Mouse (Mus musculus): ENCODE measurements around the gene Gga1. TPM values are rescaled to one million over a fixed set of nuclear protein-coding genes. Genes with fewer than 3 reads are reported as not detected.

Gene Gga1
- polyA plus RNA-seq (2015; fragmentation: Nextera tagmentation; extraction: Ambion mirVana) = 12.9 and 14.8 TPM in 2 replicates

DNA sequence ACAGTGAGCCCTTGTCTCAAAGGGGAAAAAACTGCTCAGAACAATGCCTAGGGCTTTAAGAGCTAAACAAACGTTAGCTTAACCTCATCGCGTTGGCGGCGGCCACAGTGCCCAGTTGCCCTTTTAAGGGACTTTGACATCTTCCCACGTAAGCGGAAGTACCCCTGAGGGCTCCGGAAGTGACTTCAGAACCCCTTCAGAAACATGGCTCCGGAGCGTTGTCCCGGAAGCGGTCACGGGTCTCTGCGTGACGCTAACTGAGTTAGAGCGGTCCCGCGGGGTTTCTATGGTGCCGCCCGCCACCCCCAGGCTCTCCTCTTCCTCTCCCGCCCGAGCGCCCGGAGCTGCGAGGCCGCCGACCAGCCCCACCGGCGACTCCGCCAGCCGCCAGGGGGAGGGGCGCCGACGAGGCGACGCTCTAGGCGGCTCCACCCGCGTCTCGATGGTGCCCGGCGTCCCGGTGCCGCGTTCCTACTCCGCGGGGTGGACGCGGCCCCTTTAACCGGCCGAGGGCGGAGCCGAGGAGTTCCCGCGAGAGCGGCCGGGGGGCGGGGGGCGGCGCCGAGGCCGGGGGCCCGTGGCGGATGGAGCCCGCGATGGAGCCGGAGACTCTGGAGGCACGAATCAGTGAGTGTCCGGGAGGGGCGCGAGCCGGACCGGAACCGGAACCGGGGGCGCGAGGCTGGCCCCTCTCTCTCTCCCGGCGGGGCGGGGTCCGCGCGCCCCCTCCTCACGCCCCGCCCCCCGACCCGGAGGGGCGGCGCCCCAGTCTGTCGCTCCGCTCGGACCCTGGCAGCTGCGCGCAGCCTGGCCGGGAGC is at the start of gene Gga1:
TSS of gene Gga1 (plus strand) at position 200 of the 819 bp plus-strand sequence.
- Histone ChIP-seq H3K9ac (replicated peaks) (peak within 1 kb of the TSS; percentile 89), H3K36me3 (replicated peaks; ENCODE audit: insufficient read depth, low read length) (peaks cover 12% of the 10 kb centered on the region), H3K27me3 (ENCODE audit: insufficient read depth, low read length) (no peaks in the 10 kb centered on the region), H3K4me1 (ENCODE audit: insufficient read depth) (peaks cover 26% of the 10 kb centered on the region), H3K27ac (ENCODE audit: low read depth) (peak within 1 kb of the TSS; percentile 96), H3K4me3 (ENCODE audit: low read depth, low read length) (peak within 1 kb of the TSS; percentile 83), H3K9me3 (ENCODE audit: low read length) (no peaks in the 10 kb centered on the region), H3K4me2 (ENCODE audit: low read depth, low read length) (peak within 1 kb of the TSS; percentile 92)
- DNase-seq (peak; percentile 93), ATAC-seq (peak; percentile 92)
- TF ChIP-seq CTCF (IDR thresholded peaks at IDR 0.05; ENCODE audit: low read depth) (peak; percentile 56), EP300 (IDR thresholded peaks at IDR 0.05; ENCODE audit: low read depth) (no peak)
- under 1% methylated on average over 67 of the region's 95 CpGs for WGBS (ENCODE audit: insufficient replicate concordance)

DNA sequence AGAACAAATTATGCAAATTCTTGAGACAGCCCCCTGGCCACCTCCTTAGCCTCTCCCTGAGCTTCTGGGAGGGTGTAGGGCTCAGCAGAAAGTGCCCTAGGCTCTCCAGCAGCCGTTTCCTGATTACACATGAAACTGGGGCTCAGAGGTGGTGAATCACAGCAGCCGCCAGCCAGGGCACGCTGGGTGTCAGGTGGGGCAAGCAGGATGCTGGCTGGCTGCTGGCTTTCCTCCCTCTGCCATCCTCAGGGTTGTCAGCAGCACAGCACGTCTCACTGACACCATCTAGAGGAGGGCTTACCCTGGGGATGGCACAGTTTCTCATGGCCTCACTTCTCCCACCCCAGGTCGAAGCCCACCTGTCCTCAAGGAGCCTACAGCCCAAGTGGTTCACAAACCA is 48.7 kb upstream of the Gga1 start:
- Histone ChIP-seq H3K9ac (replicated peaks) (no peak overlapping the region), H3K9me3 (ENCODE audit: low read length) (no peaks in the 10 kb centered on the region), H3K4me3 (ENCODE audit: low read depth, low read length) (no peak overlapping the region), H3K4me2 (ENCODE audit: low read depth, low read length) (no peak overlapping the region), H3K27me3 (ENCODE audit: insufficient read depth, low read length) (no peaks in the 10 kb centered on the region), H3K36me3 (replicated peaks; ENCODE audit: insufficient read depth, low read length) (no peaks in the 10 kb centered on the region), H3K4me1 (ENCODE audit: insufficient read depth) (peaks cover 16% of the 10 kb centered on the region), H3K27ac (ENCODE audit: low read depth) (no peak overlapping the region)
- no peak for ATAC-seq
- WGBS (ENCODE audit: insufficient replicate concordance) = 38% methylated on average over 5 of the region's 5 CpGs
- TF ChIP-seq EP300 (IDR thresholded peaks at IDR 0.05; ENCODE audit: low read depth) (no peak), CTCF (IDR thresholded peaks at IDR 0.05; ENCODE audit: low read depth) (peak; percentile 20; the same call in 1 of the 2 replicates)
- no peak for DNase-seq

- H3K4me3 ChIP-seq (ENCODE audit: low read depth, low read length) = no peak overlapping the region
- DNase-seq = no peak
- no peak overlapping the region for H3K4me2 ChIP-seq (ENCODE audit: low read depth, low read length)
- no peaks in the 10 kb centered on the region for H3K27me3 ChIP-seq (ENCODE audit: insufficient read depth, low read length)
- TF ChIP-seq EP300 (IDR thresholded peaks at IDR 0.05; ENCODE audit: low read depth) (no peak), CTCF (IDR thresholded peaks at IDR 0.05; ENCODE audit: low read depth) (peak; percentile 39)
- no peak overlapping the region for H3K27ac ChIP-seq (ENCODE audit: low read depth)
- H3K4me1 ChIP-seq (ENCODE audit: insufficient read depth) = peaks cover 16% of the 10 kb centered on the region
- no peaks in the 10 kb centered on the region for H3K9me3 ChIP-seq (ENCODE audit: low read length)
- WGBS (ENCODE audit: insufficient replicate concordance) = 73% methylated on average over 1 of the region's 1 CpGs
- ATAC-seq = no peak
- H3K36me3 ChIP-seq (replicated peaks; ENCODE audit: insufficient read depth, low read length) = no peaks in the 10 kb centered on the region
- H3K9ac ChIP-seq (replicated peaks) = no peak overlapping the region
Observed at GRCm38 (mm10) chr15:78829636-78830035, 47.4 kb upstream of the Gga1 start.

GRCm38 (mm10) chr15:78830742-78831719 is 46.0 kb upstream of the Gga1 start:
- Histone ChIP-seq H3K4me1 (ENCODE audit: insufficient read depth) (peaks cover 25% of the 10 kb centered on the region), H3K4me2 (ENCODE audit: low read depth, low read length) (0 out of 2 replicates have a peak overlapping the region, but pooled peaks have one; percentile 10), H3K9ac (replicated peaks) (no peak overlapping the region), H3K4me3 (ENCODE audit: low read depth, low read length) (no peak overlapping the region), H3K36me3 (replicated peaks; ENCODE audit: insufficient read depth, low read length) (no peaks in the 10 kb centered on the region), H3K9me3 (ENCODE audit: low read length) (no peaks in the 10 kb centered on the region), H3K27ac (ENCODE audit: low read depth) (no peak overlapping the region), H3K27me3 (ENCODE audit: insufficient read depth, low read length) (no peaks in the 10 kb centered on the region)
- no peak for ATAC-seq
- WGBS (ENCODE audit: insufficient replicate concordance) = 63% methylated on average over 10 of the region's 10 CpGs
- TF ChIP-seq EP300 (IDR thresholded peaks at IDR 0.05; ENCODE audit: low read depth) (no peak), CTCF (IDR thresholded peaks at IDR 0.05; ENCODE audit: low read depth) (peak; percentile 15; the same call in 1 of the 2 replicates)
- DNase-seq = no peak

DNA sequence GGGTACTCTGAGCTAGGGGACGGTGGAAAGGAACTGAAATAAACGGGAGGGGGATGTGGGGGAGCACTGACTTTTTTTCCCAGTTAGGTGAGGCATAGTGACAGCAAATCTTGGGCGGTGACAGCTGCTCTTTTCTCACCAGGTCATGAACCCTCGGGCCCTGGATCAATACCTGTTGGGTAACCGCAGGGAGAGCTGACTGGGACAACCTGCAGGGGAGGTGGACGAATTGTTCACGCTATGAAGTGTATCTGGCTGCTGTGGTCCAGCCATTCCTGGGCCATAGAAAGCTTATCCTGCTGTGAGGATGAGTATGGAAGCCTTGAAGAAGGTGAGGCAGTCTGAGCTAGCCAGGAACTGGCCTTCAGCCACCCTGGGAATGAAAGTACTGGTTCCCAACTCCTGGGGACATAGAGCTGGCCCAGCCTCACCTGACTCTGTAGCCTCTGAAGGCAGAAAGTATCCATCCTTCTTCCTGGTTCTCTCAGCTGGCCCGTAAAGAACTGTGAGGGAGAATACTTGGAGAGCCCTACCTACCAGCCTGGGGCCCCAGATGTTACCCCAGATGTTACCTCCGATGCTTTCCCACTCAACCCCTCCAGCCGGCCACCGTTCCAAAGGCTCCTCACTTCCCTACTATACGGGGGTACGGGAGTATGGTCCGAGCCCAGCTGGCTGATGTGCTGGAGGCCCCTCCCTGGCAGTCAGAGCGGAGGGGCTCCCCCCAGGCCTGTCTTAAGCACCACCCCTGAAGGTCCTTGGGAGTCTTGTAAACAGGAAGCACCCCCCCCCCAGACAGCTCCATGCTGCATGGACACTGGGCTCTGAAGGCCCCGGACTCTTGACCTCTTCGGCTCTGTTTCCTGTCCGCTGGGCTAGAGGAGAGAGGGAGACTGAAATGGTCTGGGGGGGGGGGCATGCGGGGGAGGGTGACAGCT is 45.0 kb upstream of the Gga1 start:
- no peaks in the 10 kb centered on the region for H3K27me3 ChIP-seq (ENCODE audit: insufficient read depth, low read length)
- WGBS (ENCODE audit: insufficient replicate concordance) = 49% methylated on average over 17 of the region's 19 CpGs
- ATAC-seq (peak; percentile 70), DNase-seq (peak; percentile 80)
- H3K4me2 ChIP-seq (ENCODE audit: low read depth, low read length) = peak overlapping the region; percentile 10
- TF ChIP-seq CTCF (IDR thresholded peaks at IDR 0.05; ENCODE audit: low read depth) (no peak), EP300 (IDR thresholded peaks at IDR 0.05; ENCODE audit: low read depth) (no peak)
- H3K36me3 ChIP-seq (replicated peaks; ENCODE audit: insufficient read depth, low read length) = no peaks in the 10 kb centered on the region
- peak overlapping the region; percentile 83 for H3K27ac ChIP-seq (ENCODE audit: low read depth)
- no peak overlapping the region for H3K4me3 ChIP-seq (ENCODE audit: low read depth, low read length)
- no peaks in the 10 kb centered on the region for H3K9me3 ChIP-seq (ENCODE audit: low read length)
- H3K4me1 ChIP-seq (ENCODE audit: insufficient read depth) = peaks cover 25% of the 10 kb centered on the region
- peak overlapping the region; percentile 31; the same call in 1 of the 2 replicates for H3K9ac ChIP-seq (replicated peaks)
